10 mouse cellular contexts compared by ENCODE assay signal in the genomic region with DNA sequence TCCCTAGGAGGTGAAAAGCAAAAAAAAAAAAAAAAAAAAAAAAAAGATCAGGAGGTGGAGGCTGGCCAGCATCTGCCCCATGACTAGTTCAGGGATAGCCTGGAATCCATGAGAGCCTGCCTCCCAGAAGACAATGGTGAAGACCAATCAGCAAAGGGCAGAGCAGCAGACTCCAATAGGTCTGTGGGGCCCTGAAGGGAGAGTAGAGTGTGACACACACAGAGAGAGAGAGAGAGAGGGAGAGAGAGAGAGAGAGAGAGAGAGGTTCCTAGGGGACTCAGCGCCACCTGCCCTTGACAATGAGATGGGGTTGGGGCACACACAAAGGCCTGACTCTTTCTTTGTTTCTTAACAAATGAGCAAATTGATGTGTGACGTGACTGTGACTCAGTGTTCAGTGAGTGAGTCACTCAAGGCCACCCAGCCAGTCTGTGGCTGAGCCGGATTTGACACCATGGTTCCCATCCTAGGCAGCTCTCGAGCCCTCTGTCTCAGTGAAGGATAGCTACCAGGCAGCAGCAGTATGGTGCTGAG. TPM values are rescaled to one million over a fixed set of nuclear protein-coding genes. Genes with fewer than 3 reads are reported as not detected.
A peak's percentile ranks its signal among the peaks of the same experiment; 100 is the strongest.
DNase-seq lines count a peak whose midpoint lies in the region; ATAC-seq and TF ChIP-seq lines count a peak whose summit lies in the region.
"Had no signal": no experiment of that assay in that cellular context is flagged by ENCODE, and none has a peak within 500 bp of the region (broad histone marks: within the 10 kb centered on the region; RNA-seq: fewer than 3 reads in every experiment).

No protein-coding gene starts in this region.

- WGBS in forebrain, embryonic 15.5 days = 15% methylated on average over 4 of the region's 4 CpGs
- WGBS in midbrain, embryonic 16.5 days = 15% methylated on average over 4 of the region's 4 CpGs

- in situ Hi-C loops in ES-E14 (cut with MboI; ENCODE audit: low sequenced_read_pairs in 2 of 2, unreplicated experiment in 2 of 2) = no loop called here

- peak; percentile 41 for ATAC-seq in forebrain, embryonic 15.5 days (replicated peaks)
- peak; percentile 33; the same call in 1 of the 2 replicates for ATAC-seq in midbrain, embryonic 16.5 days
- ATAC-seq in erythroid progenitor cell, adult 5-6 weeks (replicated peaks; ENCODE audit: low FRiP score, poor library complexity, severe bottlenecking) = no peak

- H3K9ac ChIP-seq in ES-E14 (ENCODE audit: insufficient read depth, low read depth, low read length, poor library complexity, severe bottlenecking) = no peak overlapping the region
- no peak overlapping the region for H3K9ac ChIP-seq in forebrain, embryonic 15.5 days (replicated peaks)
- H3K9ac ChIP-seq in midbrain, embryonic 16.5 days (ENCODE audit: low read depth, low read length) = no peak overlapping the region

- no peaks in the 10 kb centered on the region for H3K27me3 ChIP-seq in forebrain, embryonic 15.5 days
- no peaks in the 10 kb centered on the region for H3K27me3 ChIP-seq in midbrain, embryonic 16.5 days (ENCODE audit: control insufficient read depth, insufficient read depth, low read depth, low read length)

- H3K4me3 ChIP-seq in ES-E14 (ENCODE audit: insufficient read depth in 1 of 2, low read depth in 1 of 2, low read length in 2 of 2, poor library complexity in 1 of 2, severe bottlenecking in 1 of 2) = no peak overlapping the region
- no peak overlapping the region for H3K4me3 ChIP-seq in forebrain, embryonic 15.5 days
- no peak overlapping the region for H3K4me3 ChIP-seq in midbrain, embryonic 16.5 days (ENCODE audit: low read depth, low read length)
- H3K4me3 ChIP-seq: heart, adult 2 months had no signal

- H3K4me2 ChIP-seq in forebrain, embryonic 15.5 days (replicated peaks) = no peak overlapping the region
- no peak overlapping the region for H3K4me2 ChIP-seq in midbrain, embryonic 16.5 days (ENCODE audit: low read length)

- H3K9me3 ChIP-seq in ES-E14 (ENCODE audit: control insufficient read depth, insufficient read depth, low read depth, low read length) = no peaks in the 10 kb centered on the region
- no peaks in the 10 kb centered on the region for H3K9me3 ChIP-seq in forebrain, embryonic 15.5 days
- no peaks in the 10 kb centered on the region for H3K9me3 ChIP-seq in midbrain, embryonic 16.5 days (replicated peaks; ENCODE audit: control insufficient read depth, low read length, poor library complexity, severe bottlenecking)

- H3K4me1 ChIP-seq in ES-E14 (ENCODE audit: control insufficient read depth in 2 of 2, insufficient read depth in 2 of 2, low read length in 2 of 2, poor library complexity in 1 of 2) = peaks cover 4 to 8% of the 10 kb centered on the region in 2 experiments; a peak in 2 of 4 replicates
- H3K4me1 ChIP-seq in forebrain, embryonic 15.5 days = peaks cover 28% of the 10 kb centered on the region
- H3K4me1 ChIP-seq in midbrain, embryonic 16.5 days (ENCODE audit: control insufficient read depth, insufficient read depth, low read length) = peaks cover 15% of the 10 kb centered on the region

- H3K27ac ChIP-seq in ES-E14 (ENCODE audit: insufficient read depth, low read depth, low read length, poor library complexity, severe bottlenecking) = no peak overlapping the region
- peak overlapping the region; percentile 92 for H3K27ac ChIP-seq in forebrain, embryonic 15.5 days (replicated peaks)
- H3K27ac ChIP-seq in midbrain, embryonic 16.5 days (ENCODE audit: low read length) = peak overlapping the region; percentile 64; the same call in 1 of the 2 replicates
- H3K27ac ChIP-seq: heart, adult 2 months had no signal

- DNase-seq in ES-E14 (ENCODE audit: low read depth, low spot score) = no peak
- peak; percentile 88 for DNase-seq in adrenal gland, adult 8-10 months
- DNase-seq in kidney, adult 9 months = no peak
- DNase-seq in kidney, adult 8-10 months = no peak
- no peak for DNase-seq in thymus, postnatal 10 days (ENCODE audit: low spot score in 2 of 2)
- DNase-seq: heart, adult 2 months; left cerebral cortex, postnatal 4 days had no signal

- H3K36me3 ChIP-seq in ES-E14 (ENCODE audit: control insufficient read depth, insufficient read depth, low read length, poor library complexity, severe bottlenecking) = no peaks in the 10 kb centered on the region
- H3K36me3 ChIP-seq in forebrain, embryonic 15.5 days = no peaks in the 10 kb centered on the region
- no peaks in the 10 kb centered on the region for H3K36me3 ChIP-seq in midbrain, embryonic 16.5 days (ENCODE audit: control insufficient read depth, insufficient read depth, low read length)

TF ChIP-seq in ES-E14, 5 proteins besides CTCF, POLR2A, EP300 and RAD21:
- TF ChIP-seq ZNF384 (IDR thresholded peaks at IDR 0.05; ENCODE audit: low read depth, low read length) = peak; percentile 90
- no peak for TF ChIP-seq CHD2 (IDR thresholded peaks at IDR 0.05; ENCODE audit: low read depth, low read length)
- TF ChIP-seq ZC3H11A (IDR thresholded peaks at IDR 0.05; ENCODE audit: borderline replicate concordance, low read depth, low read length) = no peak

RNA-seq across cellular contexts. Expression of a gene that starts 52.9 kb away (rescaled TPM):
- total RNA-seq in ES-E14 (2012; rRNA removed) = not detected in 2 replicates
- total RNA-seq in adrenal gland, adult 8-10 months (2022) = not detected
- polyA plus RNA-seq in forebrain, embryonic 15.5 days (2015; fragmentation: Nextera tagmentation; extraction: Ambion mirVana) = not detected in 2 replicates
- polyA plus RNA-seq in midbrain, embryonic 16.5 days (2015; fragmentation: Nextera tagmentation; extraction: Ambion mirVana) = not detected in 2 replicates
- total RNA-seq in erythroid progenitor cell, adult 5-6 weeks (2015; ENCODE audit: low replicate concordance) = not detected in 2 replicates
- total RNA-seq in erythroid progenitor cell, adult 5-6 weeks (2017; ENCODE audit: low replicate concordance) = not detected in 2 replicates
- total RNA-seq: heart, adult 2 months; left cerebral cortex, postnatal 4 days had no signal
- polyA plus RNA-seq: heart, adult 2 months had no signal
